Mouse (Mus musculus) limb, embryonic 13.5 days (tissue): ENCODE measurements around the gene Mtg1. TPM values are rescaled to one million over a fixed set of nuclear protein-coding genes. Genes with fewer than 3 reads are reported as not detected.

Experiments used
- ATAC-seq: fragments of 200-750 bp; cut with Nextera tagmentation; 2 replicates; pipeline ENCODE4 v1.8.0; 2017; ENCODE audit warnings: low read depth, moderate number of reproducible peaks, moderate TSS enrichment; ENCODE audit not compliant: low FRiP score
- H3K27ac ChIP-seq: fragments of 300-500 bp; sonication (generic); 2 replicates; pipeline ENCODE4 v1.5.1; 2015; ENCODE audit warnings: inconsistent platforms, mild to moderate bottlenecking, moderate library complexity
- H3K27me3 ChIP-seq: fragments of 300-500 bp; sonication (generic); 2 replicates; pipeline ENCODE4 v1.6.1; 2015; ENCODE audit warnings: mild to moderate bottlenecking, inconsistent platforms
- H3K36me3 ChIP-seq: fragments of 300-500 bp; sonication (generic); 2 replicates; pipeline ENCODE4 v1.6.1; 2015; ENCODE audit warnings: inconsistent platforms, mild to moderate bottlenecking, moderate library complexity
- H3K4me1 ChIP-seq: fragments of 300-500 bp; sonication (generic); 2 replicates; pipeline ENCODE4 v1.6.1; 2015; ENCODE audit warnings: inconsistent platforms
- H3K4me2 ChIP-seq: fragments of 300-500 bp; sonication (generic); replicated peaks from 2 replicates; pipeline ENCODE4 v1.6.1; 2015; ENCODE audit warnings: inconsistent platforms, mild to moderate bottlenecking, moderate library complexity
- H3K4me3 ChIP-seq: fragments of 300-500 bp; sonication (generic); 2 replicates; pipeline ENCODE4 v1.5.1; 2015; ENCODE audit warnings: moderate library complexity, mild to moderate bottlenecking, inconsistent platforms
- H3K9ac ChIP-seq: fragments of 300-500 bp; sonication (generic); 2 replicates; pipeline ENCODE4 v1.6.1; 2015; ENCODE audit warnings: mild to moderate bottlenecking, inconsistent platforms
- H3K9me3 ChIP-seq: fragments of 300-500 bp; sonication (generic); 2 replicates; pipeline ENCODE4 v1.6.1; 2016; ENCODE audit warnings: inconsistent platforms
- WGBS: fragments of 180-500 bp; shearing (Covaris S2); methylation state at CpG from one replicate; pipeline ENCODE4 v1.1.7; 2015; 5-methylcytosine and 5-hydroxymethylcytosine counted together
- polyA plus RNA-seq: library from polyadenylated mRNA; unstranded; fragments of >200 nt; fragmentation: Nextera tagmentation; extraction: Ambion mirVana; gene quantifications from 2 replicates; pipeline ENCODE4 v1.2.1, GENCODE M21; 2015

Mtg1 gene
- polyA plus RNA-seq, 1 experiment from 2014 or later: 22.7 TPM

GRCm38 (mm10) chr7:140194031-140194430 is 56.7 kb downstream of the Mtg1 start:
- Histone ChIP-seq H3K36me3 (no peaks in the 10 kb centered on the region), H3K27me3 (no peaks in the 10 kb centered on the region), H3K4me1 (no peaks in the 10 kb centered on the region), H3K4me2 (no peak overlapping the region), H3K27ac (no peak overlapping the region), H3K9ac (no peak overlapping the region), H3K9me3 (no peaks in the 10 kb centered on the region), H3K4me3 (no peak overlapping the region)
- whole genome bisulfite sequencing: 86% methylated on average over 4 of the region's 4 CpGs
- ATAC-seq: no peak

- no peak overlapping the region for H3K9ac ChIP-seq
- no peak for ATAC-seq
- no peaks in the 10 kb centered on the region for H3K27me3 ChIP-seq
- H3K4me3 ChIP-seq: no peak overlapping the region
- H3K9me3 ChIP-seq: no peaks in the 10 kb centered on the region
- 80% methylated on average over 8 of the region's 8 CpGs for WGBS
- H3K36me3 ChIP-seq: no peaks in the 10 kb centered on the region
- H3K27ac ChIP-seq: no peak overlapping the region
- no peaks in the 10 kb centered on the region for H3K4me1 ChIP-seq
- H3K4me2 ChIP-seq: no peak overlapping the region
These were observed 58.6 kb downstream of the Mtg1 start for GRCm38 (mm10) chr7:140196002-140196401.

Other genes starting within 250 kb of the Mtg1 start
- 0.11 and 0.20 TPM in 2 replicates for gene Kndc1, start 242.9 kb upstream of the Mtg1 start, polyA plus RNA-seq
- 0.15 TPM in 1 of 2 replicates, not detected in the other for gene Utf1, start 193.8 kb upstream of the Mtg1 start, polyA plus RNA-seq
- gene 6430531B16Rik, start 158.8 kb upstream of the Mtg1 start, polyA plus RNA-seq: 0.52 and 0.53 TPM in 2 replicates
- 2.3 and 2.8 TPM in 2 replicates for gene Adam8, start 145.0 kb upstream of the Mtg1 start, polyA plus RNA-seq
- 38.9 and 41.8 TPM in 2 replicates for gene Zfp511, start 101.2 kb upstream of the Mtg1 start, polyA plus RNA-seq
- 67.4 and 68.0 TPM in 2 replicates for gene Tubgcp2, start 100.9 kb upstream of the Mtg1 start, polyA plus RNA-seq
- gene Msx3, start 88.5 kb upstream of the Mtg1 start, polyA plus RNA-seq: not detected in 2 replicates
- 1.1 TPM in 2 replicates for gene Caly, start 55.0 kb upstream of the Mtg1 start, polyA plus RNA-seq
- gene Prap1, start 44.2 kb upstream of the Mtg1 start, polyA plus RNA-seq: 0.25 TPM in 1 of 2 replicates, not detected in the other
- 22.1 and 24.9 TPM in 2 replicates for gene Fuom, start 35.1 kb upstream of the Mtg1 start, polyA plus RNA-seq
- gene Paox, start 21.8 kb upstream of the Mtg1 start, polyA plus RNA-seq: 18.9 and 19.6 TPM in 2 replicates
- gene Echs1, start 21.1 kb upstream of the Mtg1 start, polyA plus RNA-seq: 150 and 151 TPM in 2 replicates
- gene Sprn, start 17.3 kb downstream of the Mtg1 start, polyA plus RNA-seq: 0.17 and 0.23 TPM in 2 replicates
- gene Olfr522, start 27.2 kb downstream of the Mtg1 start, polyA plus RNA-seq: not detected in 2 replicates
- not detected in 2 replicates for gene Olfr523, start 35.7 kb downstream of the Mtg1 start, polyA plus RNA-seq
- not detected in 2 replicates for gene Olfr524, start 68.4 kb downstream of the Mtg1 start, polyA plus RNA-seq
- 0.04 and 0.15 TPM in 2 replicates for gene Cd163l1, start 80.7 kb downstream of the Mtg1 start, polyA plus RNA-seq
- not detected in 2 replicates for gene 5830411N06Rik, start 109.7 kb downstream of the Mtg1 start, polyA plus RNA-seq
- not detected in 2 replicates for gene Olfr525, start 183.3 kb downstream of the Mtg1 start, polyA plus RNA-seq
- gene Olfr527, start 196.5 kb downstream of the Mtg1 start, polyA plus RNA-seq: not detected in 2 replicates
- not detected in 2 replicates for gene Olfr60, start 224.1 kb downstream of the Mtg1 start, polyA plus RNA-seq
- not detected in 2 replicates for gene Olfr530, start 238.8 kb downstream of the Mtg1 start, polyA plus RNA-seq